Mouse (Mus musculus) liver, embryonic 14.5 days (tissue): Measurements from ENCODE around the gene Plxnb1.

Experiments used
- CTCF ChIP-seq: IDR thresholded peaks from 2 replicates; pipeline ENCODE4 v1.5.1; 2016; ENCODE audit warnings: antibody characterized with exemption, low read depth, control low read depth
- EP300 ChIP-seq: IDR thresholded peaks from 2 replicates; pipeline ENCODE4 v1.6.1; 2016; ENCODE audit warnings: antibody characterized with exemption, low read depth

- TF ChIP-seq CTCF: peak; percentile 94
- no peak for TF ChIP-seq EP300
Measured at GRCm38 (mm10) chr9:109046306-109046705, 48.9 kb upstream of the Plxnb1 start.
